Mouse (Mus musculus) skeletal muscle tissue, adult 2 months (tissue): ENCODE results near the gene Bag5.
"Not testable (repeated sequence)": the region's sequence is repeated elsewhere in the genome, so short reads cannot be mapped to it uniquely, and the experiment has no call there.

Experiments used
- DNase-seq: peaks from one replicate; pipeline ENCODE4 v3.0.0-alpha.2; 2012; ENCODE audit warnings: low read depth, low spot score

The Bag5 gene

GRCm38 (mm10) chr12:111675797-111676580 lies 37.1 kb downstream of the Bag5 start:
- no peak for DNase-seq

- no peak for DNase-seq
These were observed 38.1 kb downstream of the Bag5 start for GRCm38 (mm10) chr12:111674850-111675486.

- no peak for DNase-seq
These were observed 40.5 kb downstream of the Bag5 start for GRCm38 (mm10) chr12:111672581-111672980.

GRCm38 (mm10) chr12:111672176-111672575 lies 40.9 kb downstream of the Bag5 start, which contains the start of gene Ckb:
Ckb (minus strand) TSS chr12:111672338.
- peak; percentile 67 for DNase-seq

- no peak for DNase-seq
These were observed 41.6 kb downstream of the Bag5 start for GRCm38 (mm10) chr12:111671431-111671902.

- no peak for DNase-seq
These were observed 42.1 kb downstream of the Bag5 start for GRCm38 (mm10) chr12:111670976-111671375.

GRCm38 (mm10) chr12:111670371-111670971 lies 42.6 kb downstream of the Bag5 start:
- DNase-seq = no peak

- DNase-seq = no peak
These were observed 43.1 kb downstream of the Bag5 start for GRCm38 (mm10) chr12:111669961-111670360.

GRCm38 (mm10) chr12:111669000-111669788 lies 43.9 kb downstream of the Bag5 start:
- peak; percentile 84 for DNase-seq

- peak; percentile 92 for DNase-seq
These were observed 44.6 kb downstream of the Bag5 start for GRCm38 (mm10) chr12:111668457-111668912.

GRCm38 (mm10) chr12:111667421-111667820 lies 45.6 kb downstream of the Bag5 start:
- DNase-seq = no peak

- DNase-seq = no peak
These were observed 46.7 kb downstream of the Bag5 start for GRCm38 (mm10) chr12:111666380-111666779.

- no peak for DNase-seq
These were observed 47.8 kb downstream of the Bag5 start for GRCm38 (mm10) chr12:111665041-111665880.

- no peak for DNase-seq
These were observed 48.9 kb downstream of the Bag5 start for GRCm38 (mm10) chr12:111664144-111664634.

- DNase-seq = no peak
These were observed 49.6 kb downstream of the Bag5 start for GRCm38 (mm10) chr12:111663228-111664143.

GRCm38 (mm10) chr12:111661554-111661953 lies 51.5 kb downstream of the Bag5 start:
- DNase-seq = not testable (repeated sequence)

- no peak for DNase-seq
These were observed 52.4 kb downstream of the Bag5 start for GRCm38 (mm10) chr12:111660628-111661027.
